Mouse (Mus musculus): ENCODE results near the gene Tmem29.

DNA sequence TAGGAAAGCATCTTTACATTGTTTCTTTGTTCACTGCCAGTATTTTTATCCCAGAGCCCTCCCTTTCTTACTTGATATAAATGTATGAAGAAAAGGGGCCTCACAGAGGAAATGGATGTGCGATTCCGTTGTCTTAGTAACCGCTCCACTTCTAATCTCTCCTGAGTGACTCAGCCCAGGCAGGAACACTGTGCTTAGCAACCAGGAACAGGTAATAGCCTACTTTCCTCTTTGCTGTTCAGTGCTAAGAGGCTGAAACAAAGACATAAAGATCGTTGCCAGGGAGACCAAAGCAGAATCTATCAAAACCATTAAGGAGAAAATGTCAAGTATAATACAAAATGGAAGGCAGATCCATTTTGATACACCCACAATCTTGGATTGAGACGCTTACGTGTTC, 49.7 kb upstream of the Tmem29 start:
- no peak for TF ChIP-seq CTCF (IDR thresholded peaks at IDR 0.05; ENCODE audit: borderline replicate concordance, insufficient read depth, low read length)
- TF ChIP-seq POLR2A (IDR thresholded peaks at IDR 0.05; ENCODE audit: low read depth, low read length), result no peak
